Mouse (Mus musculus) cortical plate, adult 2 months (tissue): ENCODE results near the gene Cdca4. TPM values are rescaled to one million over a fixed set of nuclear protein-coding genes. Genes with fewer than 3 reads are reported as not detected.

Experiments used
- H3K27ac ChIP-seq: fragments of 200-500 bp; 2 replicates; pipeline ENCODE4 v1.5.1; 2012; ENCODE audit warnings: low read length, control low read depth, inconsistent platforms; ENCODE audit not compliant: insufficient read depth
- H3K4me1 ChIP-seq: fragments of 200-500 bp; 2 replicates; pipeline ENCODE4 v1.6.1; 2011; ENCODE audit warnings: low read length; ENCODE audit not compliant: control insufficient read depth, insufficient read depth
- H3K4me3 ChIP-seq: fragments of 200-500 bp; 2 replicates; pipeline ENCODE4 v1.5.1; 2011; ENCODE audit warnings: mild to moderate bottlenecking, low read length, control low read depth; ENCODE audit not compliant: insufficient read depth
- CTCF ChIP-seq: fragments of 200-500 bp; IDR thresholded peaks from 2 replicates; pipeline ENCODE4 v1.5.1; 2011; ENCODE audit warnings: mild to moderate bottlenecking, control low read depth, low read length; ENCODE audit not compliant: insufficient read depth; ENCODE audit errors: extremely low read depth
- POLR2A ChIP-seq: fragments of 200-500 bp; IDR thresholded peaks from 2 replicates; pipeline ENCODE4 v1.6.1; 2011; ENCODE audit warnings: mild to moderate bottlenecking, low read length, control low read depth; ENCODE audit not compliant: insufficient read depth; ENCODE audit errors: extremely low read depth
- polyA plus RNA-seq: library from polyadenylated mRNA; depleted of rRNA; stranded (reverse); fragments of >200 nt; gene quantifications from 2 replicates; pipeline ENCODE4 v1.2.3, GENCODE M21; 2012; rRNA removed

Gene Cdca4
- polyA plus RNA-seq, 1 experiment = 11.0 TPM

- no peak overlapping the region for H3K27ac ChIP-seq
- no peak overlapping the region for H3K4me3 ChIP-seq
- no peaks in the 10 kb centered on the region for H3K4me1 ChIP-seq
- no peak for TF ChIP-seq POLR2A
- no peak for TF ChIP-seq CTCF
These were observed 38.2 kb downstream of the Cdca4 start for GRCm38 (mm10) chr12:112791026-112791425.

- TF ChIP-seq POLR2A (no peak), CTCF (no peak)
- Histone ChIP-seq H3K27ac (no peak overlapping the region), H3K4me1 (no peaks in the 10 kb centered on the region), H3K4me3 (no peak overlapping the region)
These were observed 54.7 kb downstream of the Cdca4 start for GRCm38 (mm10) chr12:112774481-112774880.

GRCm38 (mm10) chr12:112774026-112774425, 55.2 kb downstream of the Cdca4 start:
- Histone ChIP-seq H3K4me3 (no peak overlapping the region), H3K27ac (no peak overlapping the region), H3K4me1 (no peaks in the 10 kb centered on the region)
- TF ChIP-seq CTCF (no peak), POLR2A (no peak)

- no peak for TF ChIP-seq POLR2A
- TF ChIP-seq CTCF = no peak
- Histone ChIP-seq H3K4me1 (no peaks in the 10 kb centered on the region), H3K27ac (no peak overlapping the region), H3K4me3 (no peak overlapping the region)
These were observed 55.9 kb downstream of the Cdca4 start for GRCm38 (mm10) chr12:112773366-112773765.

GRCm38 (mm10) chr12:112772306-112772705, 56.9 kb downstream of the Cdca4 start:
- Histone ChIP-seq H3K4me1 (no peaks in the 10 kb centered on the region), H3K27ac (no peak overlapping the region), H3K4me3 (no peak overlapping the region)
- TF ChIP-seq POLR2A (no peak), CTCF (no peak)

- Histone ChIP-seq H3K27ac (no peak overlapping the region), H3K4me3 (no peak overlapping the region), H3K4me1 (no peaks in the 10 kb centered on the region)
- TF ChIP-seq CTCF (no peak), POLR2A (no peak)
These were observed 58.8 kb downstream of the Cdca4 start for GRCm38 (mm10) chr12:112770396-112770795.

Other genes starting within 250 kb of the Cdca4 start
- 104 and 122 TPM in 2 replicates for gene Inf2, start 240.6 kb downstream of the Cdca4 start, polyA plus RNA-seq
- 38.0 and 44.6 TPM in 2 replicates for gene Adssl1, start 209.4 kb downstream of the Cdca4 start, polyA plus RNA-seq
- 25.6 and 29.3 TPM in 2 replicates for gene Siva1, start 184.7 kb downstream of the Cdca4 start, polyA plus RNA-seq
- gene Akt1, start 154.5 kb downstream of the Cdca4 start, polyA plus RNA-seq = 168 and 178 TPM in 2 replicates
- gene Zbtb42, start 150.6 kb downstream of the Cdca4 start, polyA plus RNA-seq = 1.3 and 1.7 TPM in 2 replicates
- gene Cep170b, start 109.0 kb downstream of the Cdca4 start, polyA plus RNA-seq = 129 and 131 TPM in 2 replicates
- gene Pld4, start 68.8 kb downstream of the Cdca4 start, polyA plus RNA-seq = 16.3 and 18.9 TPM in 2 replicates
- gene Ahnak2, start 26.8 kb downstream of the Cdca4 start, polyA plus RNA-seq = 1.1 and 1.7 TPM in 2 replicates
- 12.6 and 13.3 TPM in 2 replicates for gene Clba1, start 20.5 kb downstream of the Cdca4 start, polyA plus RNA-seq
- gene Gpr132, start 38.8 kb upstream of the Cdca4 start, polyA plus RNA-seq = 0.04 TPM in 1 of 2 replicates, not detected in the other
- gene Jag2, start 100.4 kb upstream of the Cdca4 start, polyA plus RNA-seq = 42.1 and 51.5 TPM in 2 replicates
- gene Nudt14, start 112.7 kb upstream of the Cdca4 start, polyA plus RNA-seq = 18.2 and 18.9 TPM in 2 replicates
- 78.2 and 80.2 TPM in 2 replicates for gene Btbd6, start 147.1 kb upstream of the Cdca4 start, polyA plus RNA-seq
- 38.8 and 39.6 TPM in 2 replicates for gene Brf1, start 171.3 kb upstream of the Cdca4 start, polyA plus RNA-seq
- gene Pacs2, start 185.1 kb upstream of the Cdca4 start, polyA plus RNA-seq = 76.3 and 90.3 TPM in 2 replicates
- gene Tex22, start 245.1 kb upstream of the Cdca4 start, polyA plus RNA-seq = 0.21 TPM in 1 of 2 replicates, not detected in the other